Mouse (Mus musculus) 416B (cell line): ENCODE data around the gene Nr1h5.

Experiments used
- DNase-seq: peaks from one replicate; pipeline ENCODE4 v3.0.0; 2011; ENCODE audit warnings: low read depth

Gene Nr1h5

DNA sequence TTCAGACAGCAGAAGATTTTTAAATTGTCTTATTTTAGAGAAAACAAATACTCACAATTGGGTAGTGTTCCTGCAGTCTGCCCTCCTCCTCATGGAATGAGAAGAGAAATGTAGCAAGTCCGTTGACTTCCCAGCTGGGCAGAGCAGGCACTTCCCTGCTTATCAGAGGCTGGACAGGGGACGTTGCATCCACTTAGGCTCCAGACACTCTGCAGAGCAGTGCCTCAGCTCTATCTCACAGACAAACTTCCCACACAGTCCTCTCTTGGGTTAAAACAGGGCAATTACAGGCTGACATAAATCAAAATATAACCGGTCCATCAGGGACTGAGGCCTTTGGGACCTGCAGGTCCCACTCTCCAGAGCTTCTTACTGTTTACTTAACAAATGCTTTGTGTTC lies at the start of gene Nr1h5:
TSS of gene Nr1h5 (minus strand) at position 101 of the 400 bp plus-strand sequence.
- no peak for DNase-seq

DNA sequence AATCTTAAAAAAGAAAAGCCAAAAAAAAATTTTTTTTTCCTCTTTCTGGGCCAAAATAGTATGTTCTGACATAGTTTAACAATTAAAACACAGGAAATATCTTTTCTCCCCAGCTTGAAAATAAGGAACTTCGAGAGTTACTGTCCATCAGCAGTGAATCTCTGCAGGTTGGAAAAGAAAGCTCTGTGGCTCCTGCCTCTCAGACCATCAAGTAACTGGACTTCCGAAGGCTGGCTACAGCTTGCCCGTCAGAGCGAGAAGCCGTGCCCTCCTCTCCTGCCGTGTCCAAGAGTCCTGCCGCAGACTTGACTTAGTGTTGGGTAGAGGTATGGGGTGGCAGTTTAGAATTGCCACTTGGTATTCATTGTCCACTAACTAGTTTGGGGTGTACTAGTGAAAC lies 37.7 kb upstream of the Nr1h5 start:
- DNase-seq, result no peak

DNA sequence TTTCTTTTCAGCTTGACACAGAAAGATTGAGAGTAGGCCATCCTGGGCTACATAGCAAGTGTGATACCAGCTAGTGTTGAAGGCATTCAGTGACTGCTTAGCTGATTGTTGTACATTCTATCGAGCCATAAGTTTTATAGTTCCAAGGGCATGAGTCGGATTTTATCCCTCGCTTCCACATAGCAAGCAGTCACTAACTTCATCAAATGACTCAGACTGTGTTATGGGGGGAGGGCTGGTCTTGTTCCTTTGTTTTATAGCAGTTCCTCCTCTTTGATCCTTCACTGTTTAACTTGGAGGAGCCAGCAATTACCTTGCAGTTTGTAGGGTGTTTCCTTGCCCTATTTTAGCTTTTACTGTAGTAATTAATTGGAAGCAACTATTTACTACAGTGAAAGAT lies 33.7 kb upstream of the Nr1h5 start:
- DNase-seq, result no peak

DNA sequence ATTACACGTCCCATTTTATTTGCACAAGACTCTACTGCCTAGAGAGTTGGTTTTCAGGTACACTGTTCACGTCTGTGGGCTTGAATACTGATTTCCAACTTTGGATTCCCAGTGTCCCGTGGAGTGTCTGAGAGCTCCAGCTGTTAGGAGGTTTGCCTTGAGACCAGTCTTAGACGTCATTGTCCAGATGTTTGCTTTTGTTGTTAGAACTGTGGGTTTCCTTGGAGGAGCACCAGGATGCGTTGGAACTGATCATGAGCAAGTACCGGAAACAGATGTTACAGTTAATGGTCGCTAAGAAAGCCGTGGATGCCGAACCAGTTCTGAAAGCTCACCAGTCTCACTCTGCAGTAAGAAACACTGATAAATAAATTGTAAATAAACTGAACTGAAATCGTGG lies 33.1 kb upstream of the Nr1h5 start:
- DNase-seq, result no peak

DNA sequence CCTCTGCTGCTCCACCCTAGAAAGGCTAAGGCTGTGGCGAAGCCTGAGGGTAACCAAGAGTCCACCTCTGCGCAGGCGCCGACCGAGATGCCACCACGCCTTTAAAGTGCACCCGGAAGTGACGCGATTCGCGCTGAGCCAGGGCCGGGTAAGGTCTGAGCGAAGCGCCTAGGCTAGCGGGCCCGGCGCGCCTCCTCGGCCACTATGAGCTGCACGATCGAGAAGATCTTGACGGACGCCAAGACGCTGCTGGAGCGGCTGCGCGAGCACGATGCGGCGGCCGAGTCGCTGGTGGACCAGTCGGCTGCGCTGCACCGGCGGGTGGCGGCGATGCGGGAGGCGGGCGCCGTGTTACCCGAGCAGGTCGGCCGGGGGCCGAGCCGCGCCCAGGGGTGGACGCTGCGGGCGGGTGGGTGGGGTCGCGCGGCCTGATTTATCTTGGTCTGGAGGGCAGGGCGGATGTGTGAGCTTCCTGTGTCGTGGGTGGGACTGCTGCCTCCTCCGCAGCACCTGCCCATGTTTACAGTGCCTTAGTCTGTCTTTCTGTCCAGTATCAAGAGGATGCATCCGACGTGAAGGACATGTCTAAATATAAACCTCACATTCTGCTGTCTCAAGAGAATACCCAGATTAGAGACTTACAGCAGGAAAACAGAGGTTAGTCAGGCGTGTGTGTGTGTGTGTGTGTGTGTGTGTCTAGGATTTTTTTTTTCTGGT lies 31.8 kb upstream of the Nr1h5 start, which contains the start of gene Sike1:
TSS of gene Sike1 (plus strand) at position 104 of the 717 bp plus-strand sequence.
- DNase-seq, result peak; percentile 94

DNA sequence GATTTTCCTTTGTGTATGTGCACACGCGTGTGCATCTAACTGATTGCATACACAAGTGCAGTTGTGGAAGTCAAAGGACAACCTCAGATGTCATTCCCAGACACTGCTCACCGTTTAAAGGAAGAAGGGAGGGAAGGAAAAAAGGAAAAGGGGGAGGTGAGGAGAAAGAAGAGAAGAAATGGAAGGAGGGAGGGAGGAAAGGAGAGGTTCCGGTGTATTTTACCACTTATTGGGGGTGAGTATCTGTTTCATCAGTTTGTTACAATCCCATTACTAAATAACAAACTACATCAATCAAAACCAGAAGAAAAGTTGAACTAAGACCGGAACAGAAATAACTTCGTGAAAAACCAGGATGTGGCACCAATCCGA lies 31.3 kb upstream of the Nr1h5 start:
- no peak for DNase-seq

DNA sequence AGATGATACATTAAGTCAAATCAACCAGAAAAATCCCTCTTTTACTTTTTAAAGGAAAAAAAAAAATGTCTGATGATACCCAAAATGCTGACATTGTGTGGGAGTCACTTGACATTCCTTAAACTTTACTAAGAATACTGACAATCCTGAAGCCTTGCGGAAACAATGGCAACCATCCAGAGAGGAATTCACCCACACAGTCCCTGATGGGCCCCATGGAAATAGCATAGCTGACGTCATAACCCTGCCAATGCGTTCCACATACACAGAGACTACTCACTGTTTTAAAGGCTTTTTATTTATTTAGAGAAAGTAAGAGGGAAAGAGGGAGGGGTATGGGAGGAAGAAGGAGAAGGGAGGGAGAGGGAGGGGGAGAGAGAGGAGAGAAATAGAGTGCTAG lies 29.0 kb upstream of the Nr1h5 start:
- no peak for DNase-seq

DNA sequence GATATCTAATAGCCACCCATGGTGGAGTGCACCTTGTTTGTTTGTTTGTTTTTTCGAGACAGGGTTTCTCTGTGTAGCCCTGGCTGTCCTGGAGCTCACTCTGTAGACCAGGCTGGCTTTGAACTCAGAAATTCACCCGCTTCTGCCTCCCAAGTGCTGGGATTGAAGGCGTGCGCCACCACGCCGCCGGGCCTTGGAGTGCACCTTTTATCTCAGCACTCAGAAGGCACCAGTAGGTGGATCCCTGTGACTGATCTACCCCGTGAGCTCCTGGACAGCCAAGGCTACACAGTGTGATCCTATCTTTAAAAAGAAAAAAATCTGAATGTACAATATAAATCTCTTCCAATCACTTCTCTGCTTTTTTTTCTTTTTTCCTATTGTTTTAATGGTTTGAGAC lies 27.1 kb upstream of the Nr1h5 start:
- DNase-seq, result no peak

DNA sequence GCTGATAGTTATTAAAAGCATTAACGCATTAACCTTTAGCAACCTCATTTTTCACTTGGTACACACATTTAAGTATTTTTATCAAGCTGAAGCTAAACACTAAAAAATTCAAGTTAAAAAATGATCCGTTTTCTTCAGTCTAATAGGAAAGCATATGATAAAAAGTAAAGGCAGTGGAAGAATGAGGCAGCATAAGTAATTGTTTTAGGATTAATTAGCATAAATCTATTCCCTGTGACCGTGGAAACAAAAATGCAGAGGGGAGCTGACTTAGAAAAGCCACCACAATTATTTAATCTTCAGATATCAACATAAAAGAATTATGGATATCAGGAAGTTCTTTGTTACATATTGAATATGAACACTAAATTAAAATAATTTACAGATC lies 16.4 kb upstream of the Nr1h5 start:
- DNase-seq, result no peak

DNA sequence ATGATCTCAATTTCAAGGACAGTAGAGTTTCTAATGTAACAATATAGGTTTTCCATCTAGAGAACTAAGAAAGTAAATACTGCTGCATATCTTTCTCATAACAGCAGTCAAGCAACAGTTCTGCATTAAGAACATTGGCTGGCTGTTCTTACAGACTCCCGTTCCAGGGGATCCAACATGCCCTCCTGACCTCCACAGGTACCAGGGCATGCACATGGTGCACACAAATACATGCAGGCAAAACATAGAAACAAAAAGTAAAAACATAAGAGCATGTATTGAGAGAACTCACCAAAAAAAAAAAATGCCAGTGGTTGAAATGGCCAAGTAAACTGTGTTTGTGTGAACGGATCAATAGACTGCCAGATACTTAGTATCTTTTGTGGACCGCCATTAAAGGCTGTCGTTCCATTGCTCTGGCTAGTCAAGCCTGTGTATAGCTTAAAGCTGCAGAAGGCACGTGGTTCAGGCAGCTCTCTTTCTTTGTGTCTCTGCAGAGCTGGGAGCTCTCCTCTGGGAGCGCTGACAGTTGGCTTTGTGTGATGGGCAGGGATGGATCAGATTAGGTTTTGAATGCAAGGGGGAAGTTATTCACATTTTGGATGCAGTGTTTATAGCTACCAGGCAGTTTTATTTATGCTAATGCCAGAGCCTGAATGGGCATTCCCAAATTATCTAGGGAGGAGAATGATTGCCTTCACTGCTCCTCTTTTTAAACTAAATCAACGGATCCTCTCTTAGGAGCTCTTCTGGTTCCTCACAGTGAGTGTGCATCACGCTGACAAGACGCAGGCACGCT lies 15.8 kb upstream of the Nr1h5 start:
- DNase-seq, result no peak

DNA sequence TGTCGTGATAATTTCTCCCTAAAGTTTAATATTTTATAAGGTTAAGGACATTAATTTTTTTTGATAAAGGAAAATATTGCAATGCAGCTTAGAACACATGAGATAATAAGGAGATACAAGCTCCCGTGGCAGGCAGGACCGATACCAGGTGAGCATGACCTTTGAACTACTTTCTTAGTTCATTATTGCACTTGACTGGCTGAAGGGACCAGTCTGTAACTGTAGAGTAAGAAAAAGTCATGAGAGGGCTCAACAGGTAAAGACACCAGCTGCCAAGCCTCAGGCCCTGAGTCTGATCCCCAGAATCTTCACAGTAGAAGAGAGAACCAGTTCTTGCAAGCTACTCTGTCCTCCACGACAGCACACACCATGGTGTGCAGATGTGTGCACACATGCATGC lies 13.0 kb upstream of the Nr1h5 start:
- DNase-seq, result no peak

DNA sequence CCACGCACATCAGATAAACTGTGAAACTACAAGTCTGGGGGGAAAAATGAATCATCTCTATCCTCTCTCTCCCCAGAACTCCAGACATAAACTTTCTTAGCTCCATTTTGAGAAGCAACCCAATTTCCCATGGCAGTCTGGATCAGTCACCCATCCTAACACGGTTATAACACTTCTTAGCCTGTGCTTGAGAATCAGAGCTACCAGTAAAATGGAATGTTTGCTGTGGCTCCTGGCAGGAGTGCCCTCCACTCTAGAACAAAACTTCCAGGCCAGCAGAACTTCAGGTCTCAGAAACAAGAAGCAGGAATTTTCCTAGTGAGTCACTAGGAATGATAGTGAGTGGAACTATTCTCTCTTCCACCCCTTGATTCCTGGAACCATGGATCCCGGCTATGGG lies 6.6 kb upstream of the Nr1h5 start:
- DNase-seq, result no peak

DNA sequence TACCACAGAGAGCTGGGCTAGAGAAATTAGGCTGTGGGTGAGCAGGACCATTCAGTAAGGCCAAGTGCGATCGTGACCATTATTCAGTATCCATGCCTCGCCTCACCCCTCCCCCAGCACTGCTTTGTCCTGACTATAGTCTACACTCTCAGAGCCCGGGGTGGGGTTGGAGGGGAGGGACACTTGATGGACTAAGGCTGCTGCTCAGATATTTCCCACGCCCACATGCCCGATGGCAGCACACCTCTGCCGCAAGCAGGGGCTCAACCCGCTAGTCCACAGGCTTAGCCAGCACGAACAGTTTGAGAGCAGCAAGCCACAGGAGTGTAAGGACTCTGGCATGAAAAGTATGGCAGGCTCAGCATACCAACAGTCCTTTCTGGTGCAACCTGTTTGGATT lies 6.1 kb upstream of the Nr1h5 start:
- DNase-seq, result no peak

DNA sequence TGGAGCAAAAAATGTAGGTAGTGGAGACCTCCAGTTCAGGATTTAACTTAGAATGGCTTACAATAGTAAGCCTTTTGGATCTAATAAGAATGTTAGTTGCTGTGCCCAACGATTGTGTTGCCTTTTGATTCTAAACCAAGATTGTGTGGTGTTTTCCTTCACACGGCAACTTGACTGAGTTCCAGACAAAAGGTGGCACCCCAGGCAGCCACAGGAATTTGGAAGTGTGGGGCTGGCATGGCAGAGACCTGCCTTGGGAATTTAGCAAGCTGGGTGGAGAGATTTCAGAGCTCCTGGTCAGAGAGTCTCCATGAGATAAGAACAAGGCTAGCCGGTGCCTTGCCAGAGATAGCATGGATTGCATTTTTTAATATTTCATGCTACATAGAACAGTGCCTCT lies 8.3 kb downstream of the Nr1h5 start:
- DNase-seq, result no peak

DNA sequence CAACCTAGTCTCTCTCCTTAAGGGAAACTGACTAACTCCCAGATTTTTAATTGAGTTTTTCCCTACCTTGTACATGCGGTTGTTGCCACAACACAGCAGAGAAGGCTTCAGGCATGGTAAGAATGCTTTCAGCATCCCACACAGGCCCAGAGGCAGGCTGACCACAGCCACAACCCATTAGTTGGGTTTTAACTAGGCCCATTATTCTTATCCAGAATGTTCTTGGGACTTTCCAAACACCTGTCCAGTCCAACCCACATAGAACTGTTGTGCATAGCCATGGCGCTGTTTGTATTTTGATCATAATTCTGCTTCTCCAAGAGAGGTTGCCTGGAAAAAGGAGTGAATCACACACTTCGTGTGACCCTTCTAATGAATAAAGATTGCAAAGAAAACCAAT lies 8.8 kb downstream of the Nr1h5 start:
- DNase-seq, result no peak

DNA sequence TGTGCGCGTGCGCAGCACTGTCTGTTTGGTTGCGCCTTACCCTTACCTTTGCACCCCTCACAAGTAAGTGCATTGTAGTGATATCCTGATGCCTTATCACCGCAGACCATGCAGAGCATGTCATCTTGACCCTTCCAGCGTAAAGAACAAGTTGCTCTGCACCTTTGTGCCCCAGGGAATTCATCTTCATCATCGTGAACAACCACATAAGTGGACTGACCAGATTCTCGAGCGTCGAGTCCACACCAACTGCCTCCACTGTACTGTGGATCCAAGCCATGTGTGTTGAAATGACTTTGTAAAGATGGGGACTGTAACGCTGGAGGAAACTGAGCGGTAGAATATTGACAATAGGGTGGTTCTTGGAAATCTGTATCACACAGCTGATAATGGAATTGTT lies 9.5 kb downstream of the Nr1h5 start:
- DNase-seq, result no peak

DNA sequence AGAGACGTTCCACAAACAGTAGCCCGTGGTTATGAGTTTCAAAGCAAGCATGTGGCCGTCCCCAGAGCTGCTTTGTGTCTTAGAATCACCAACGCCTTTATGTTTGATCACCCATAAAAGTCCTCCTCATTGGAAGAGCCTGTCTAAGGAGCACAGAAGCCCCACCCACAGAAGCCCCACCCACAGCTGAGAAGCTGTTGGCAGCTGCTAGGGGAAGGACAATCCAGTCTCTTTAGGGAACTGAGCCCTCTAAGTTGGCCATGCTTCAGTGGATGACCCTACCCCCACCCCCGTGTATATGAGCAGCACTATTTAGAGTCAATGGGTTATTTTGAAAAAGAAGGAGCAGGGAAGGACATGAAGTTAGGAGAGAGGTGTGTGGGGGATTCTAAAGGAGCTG lies 17.1 kb downstream of the Nr1h5 start:
- no peak for DNase-seq

DNA sequence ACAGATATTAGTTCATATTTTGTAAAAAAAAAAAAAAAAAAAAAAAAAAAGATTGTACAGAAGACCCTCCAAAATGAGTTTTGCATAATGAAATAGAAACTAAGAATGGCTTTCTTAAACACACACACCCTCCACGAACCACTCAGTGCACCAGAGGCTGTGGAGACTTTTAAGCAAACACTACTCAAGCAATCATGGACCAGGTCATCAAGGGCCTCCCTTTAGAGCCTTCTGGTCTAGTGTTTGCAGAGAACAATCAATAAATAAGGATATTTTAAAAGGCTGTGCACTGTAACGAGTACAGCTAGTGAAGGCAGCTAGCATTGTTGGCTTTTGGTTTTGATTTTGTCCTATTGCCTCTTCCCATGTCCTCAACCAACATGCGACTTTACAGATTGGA lies 17.6 kb downstream of the Nr1h5 start:
- no peak for DNase-seq

DNA sequence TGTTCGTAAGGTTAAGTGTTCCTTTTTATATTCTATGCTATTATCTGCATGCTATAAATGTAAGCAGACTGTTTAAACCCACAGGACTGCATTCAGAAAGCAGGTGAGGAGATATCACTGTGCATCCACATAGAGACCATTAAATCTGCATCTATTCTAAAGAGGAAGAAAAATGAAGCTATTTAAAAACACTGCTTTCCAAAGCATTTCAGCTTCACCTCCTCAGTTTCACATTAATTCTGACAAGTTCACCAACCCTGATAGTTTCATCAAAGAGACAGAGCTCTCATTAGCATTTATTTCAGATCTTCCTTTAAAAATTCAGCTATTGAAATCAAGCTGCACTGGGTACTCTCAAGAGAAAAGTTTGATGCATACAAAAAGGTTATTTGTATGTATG lies 25.8 kb downstream of the Nr1h5 start:
- DNase-seq, result no peak

DNA sequence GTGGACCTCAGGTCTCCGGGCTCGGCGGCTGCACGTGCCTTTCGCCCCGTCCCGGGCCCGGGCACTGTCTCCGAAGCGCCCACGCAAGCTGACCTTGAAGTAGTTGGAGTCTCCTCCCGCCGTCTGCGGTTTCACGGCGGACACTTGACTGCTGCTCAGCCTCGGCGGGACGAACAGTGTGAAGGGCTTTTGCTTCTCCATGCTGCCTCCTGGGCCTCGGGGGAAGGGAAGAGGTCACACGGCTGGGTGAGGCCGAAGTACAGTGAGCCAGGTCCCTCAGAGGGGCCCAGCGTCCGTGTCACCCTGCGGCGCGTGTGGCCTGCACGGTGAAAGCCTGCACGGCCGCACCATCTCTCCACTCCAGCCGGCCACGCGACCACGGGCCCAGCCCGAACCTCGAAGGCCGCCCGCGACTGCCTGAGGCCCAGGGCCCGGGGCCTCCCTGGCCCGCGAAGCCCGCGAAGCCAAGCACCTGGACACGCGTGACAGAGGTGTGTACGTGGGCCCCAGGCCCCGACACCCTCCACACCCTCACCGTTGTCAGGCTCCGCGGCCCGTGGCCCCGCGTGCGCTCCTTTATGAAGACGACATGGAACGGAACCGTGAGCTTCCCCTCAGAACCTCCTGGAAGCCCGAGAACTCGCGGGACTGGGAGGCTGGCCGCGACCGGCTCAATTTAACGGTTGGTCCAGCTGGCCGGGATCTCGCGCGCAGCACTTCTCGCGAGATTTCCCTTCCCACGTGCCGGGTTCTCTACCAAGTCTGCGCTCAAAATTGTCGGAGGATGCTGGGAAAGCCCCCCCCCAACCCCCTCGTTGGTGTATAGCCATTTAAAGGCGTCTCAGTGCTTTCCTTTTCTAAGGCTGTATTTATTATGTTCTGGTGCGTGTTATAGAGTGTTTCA lies 28.2 kb downstream of the Nr1h5 start, which contains the start of gene Sycp1:
TSS of gene Sycp1 (minus strand) at position 650 of the 904 bp plus-strand sequence.
- no peak for DNase-seq

DNA sequence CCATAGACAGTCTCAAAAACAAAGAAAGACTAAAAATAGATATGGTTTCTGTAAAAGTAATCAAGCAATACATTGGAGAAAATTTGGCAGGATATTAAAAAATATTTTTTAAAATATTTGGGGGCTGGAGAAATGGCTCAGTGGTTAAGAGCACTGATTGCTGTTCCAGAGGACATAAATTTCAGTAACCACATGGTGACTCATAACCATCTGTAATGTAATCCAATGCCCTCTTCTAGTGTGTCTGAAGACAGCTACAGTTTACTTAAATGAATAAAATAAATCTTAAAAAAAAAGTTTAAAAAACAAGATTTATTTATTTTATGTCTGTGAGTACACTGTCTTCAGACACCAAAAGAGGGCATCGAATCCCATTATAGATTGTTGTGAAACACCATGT lies 64.8 kb downstream of the Nr1h5 start:
- DNase-seq, result peak; percentile 15
